Mouse (Mus musculus): ENCODE measurements around the gene Ypel3.

DNA sequence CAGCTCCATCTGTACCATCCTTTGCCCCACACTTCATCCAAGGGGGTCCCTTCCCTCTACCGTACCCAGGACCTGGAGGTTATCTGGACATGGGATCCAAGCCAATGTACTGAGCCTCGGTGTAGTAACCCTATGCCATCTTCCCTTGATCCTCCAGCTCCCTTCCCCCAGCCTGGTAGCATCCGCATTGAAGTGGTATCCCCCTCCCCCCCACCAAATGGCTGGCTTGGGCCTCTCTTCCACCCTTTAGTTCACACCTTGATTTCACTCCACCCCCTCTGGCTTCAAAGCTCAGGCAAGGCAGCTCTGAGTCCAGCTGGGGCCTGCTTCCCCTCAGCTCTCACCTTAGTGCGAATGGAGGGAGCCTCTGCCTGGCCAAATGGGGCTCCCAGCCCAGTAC lies 8.3 kb downstream of the Ypel3 start:
- TF ChIP-seq USF2 (conservative IDR thresholded peaks at IDR 0.05; ENCODE audit: low read depth, low read length), result no peak
- no peak for TF ChIP-seq E2F4 (IDR thresholded peaks at IDR 0.05; ENCODE audit: insufficient replicate concordance, low read depth, low read length)
- TF ChIP-seq CTCF (conservative IDR thresholded peaks at IDR 0.05 in 1 of 2, IDR thresholded peaks at IDR 0.05 in 1 of 2; ENCODE audit: low read depth in 2 of 2, low read length in 2 of 2), result no peak
- TF ChIP-seq JUND (conservative IDR thresholded peaks at IDR 0.05; ENCODE audit: low read depth, low read length), result no peak
- TF ChIP-seq TCF12 (IDR thresholded peaks at IDR 0.05; ENCODE audit: low read depth, low read length), result no peak
- no peak for TF ChIP-seq POLR2AphosphoS2 (IDR thresholded peaks at IDR 0.05; ENCODE audit: low read depth, low read length)
- TF ChIP-seq ZKSCAN1 (IDR thresholded peaks at IDR 0.05; ENCODE audit: borderline replicate concordance, low read depth, low read length), result no peak
- no peak for TF ChIP-seq GABPA (IDR thresholded peaks at IDR 0.05; ENCODE audit: insufficient replicate concordance, low read depth, low read length)
- no peak for TF ChIP-seq NRF1 (IDR thresholded peaks at IDR 0.05; ENCODE audit: low read depth, low read length)
- no peak for TF ChIP-seq CHD2 (IDR thresholded peaks at IDR 0.05; ENCODE audit: low read length)

Data from CH12.LX (cell line).